Mouse (Mus musculus) c-Kit-positive CD71-negative TER-119-negative erythroid progenitor cells, embryonic 14.5 days (primary cell): Measurements from ENCODE around the gene Hsf5.

Experiments
- DNase-seq: peaks from one replicate; pipeline ENCODE4 v3.0.0-alpha.2; 2013; ENCODE audit warnings: low read depth

The Hsf5 gene

GRCm38 (mm10) chr11:87688478-87689203 lies 71.7 kb downstream of the Hsf5 start:
- DNase-seq = no peak

- no peak for DNase-seq
These were observed 72.4 kb downstream of the Hsf5 start for GRCm38 (mm10) chr11:87689402-87689808.

GRCm38 (mm10) chr11:87690054-87690740 lies 73.2 kb downstream of the Hsf5 start:
- DNase-seq = no peak

DNA sequence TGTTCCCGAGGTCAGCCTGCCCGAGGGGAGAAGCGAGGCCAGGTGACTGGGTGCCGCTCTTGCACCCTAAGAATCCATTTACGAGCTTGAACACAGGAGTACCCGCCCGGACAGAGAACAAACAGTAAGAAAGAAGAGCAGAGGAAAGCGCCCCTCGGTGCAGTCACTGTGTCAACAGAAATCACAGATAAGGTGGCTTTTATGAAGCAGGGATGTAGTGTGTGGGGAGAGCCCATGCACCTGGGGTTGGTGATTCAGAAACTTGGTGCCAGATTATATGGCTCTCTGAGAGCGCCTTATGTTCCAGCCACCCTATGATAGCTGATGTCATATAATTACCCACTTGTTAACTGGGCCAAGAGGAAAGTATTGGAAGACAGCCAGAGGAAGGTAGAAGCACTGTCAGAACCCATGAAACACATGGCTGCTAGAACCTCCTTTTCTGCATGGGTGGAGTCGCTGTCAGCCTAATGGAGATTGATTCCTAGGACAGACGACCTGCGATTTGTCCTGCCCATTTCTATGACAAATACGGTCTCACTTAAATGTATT lies 80.2 kb downstream of the Hsf5 start:
- no peak for DNase-seq

GRCm38 (mm10) chr11:87698126-87698525 lies 81.2 kb downstream of the Hsf5 start:
- DNase-seq = no peak

DNA sequence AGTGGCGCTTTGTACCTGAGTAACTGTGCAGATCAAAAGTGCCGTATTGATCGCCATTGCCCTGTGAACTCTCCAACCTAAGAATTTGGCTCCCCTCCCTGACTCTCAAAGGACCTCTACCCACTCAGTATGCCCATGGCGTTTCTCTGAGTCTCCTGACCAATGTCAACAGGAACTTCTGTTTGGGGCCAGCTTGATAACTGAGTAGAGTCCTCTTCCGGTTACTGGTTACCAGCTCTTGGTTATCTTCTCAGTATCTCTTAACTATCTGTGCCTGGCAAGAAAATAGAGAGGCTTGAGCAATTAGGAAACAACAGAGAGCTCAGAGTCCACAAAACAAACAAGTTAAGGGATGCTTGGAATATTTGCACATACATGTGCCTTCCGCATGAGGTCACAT lies 84.1 kb downstream of the Hsf5 start:
- DNase-seq = no peak

- no peak for DNase-seq
These were observed 85.1 kb downstream of the Hsf5 start for GRCm38 (mm10) chr11:87701877-87702620.

DNA sequence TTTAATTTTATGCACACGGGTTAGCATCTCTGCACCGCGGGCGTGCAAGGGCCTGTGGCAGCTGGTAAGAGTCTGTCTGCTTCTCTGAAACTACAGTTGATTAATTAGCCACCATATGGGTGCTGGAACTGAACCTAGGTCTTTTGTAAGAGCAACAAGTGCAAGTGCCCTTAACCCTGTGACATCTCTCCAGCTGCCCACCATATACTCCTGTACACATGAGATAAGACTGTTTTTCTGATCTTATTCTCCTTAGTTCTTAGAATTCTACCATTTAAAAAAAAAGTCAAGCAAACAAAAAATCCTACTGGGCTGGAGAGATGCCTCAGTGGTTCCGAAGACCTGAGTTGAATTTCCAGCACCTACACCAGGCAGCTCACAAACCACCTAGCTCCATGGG lies 86.7 kb downstream of the Hsf5 start:
- DNase-seq = no peak

DNA sequence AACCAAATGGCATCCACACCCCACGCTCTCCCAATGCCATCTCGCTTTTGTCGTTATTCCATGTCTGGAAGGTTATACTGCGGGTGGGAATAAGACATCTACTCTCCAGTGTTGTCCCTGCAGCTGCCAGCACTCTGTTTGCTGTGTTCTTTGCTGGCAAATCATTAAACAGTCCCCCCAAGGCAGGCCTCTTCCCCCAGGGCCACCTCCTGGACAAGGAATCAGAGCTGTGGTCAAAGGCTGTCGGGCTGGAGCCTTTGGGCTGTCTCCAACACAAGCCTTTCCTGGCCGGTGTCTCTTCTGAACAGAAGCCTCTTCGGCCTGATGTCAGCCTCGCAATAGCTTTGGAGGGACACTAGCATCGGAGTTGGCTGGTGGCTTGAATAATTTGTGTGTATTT lies 87.3 kb downstream of the Hsf5 start:
- DNase-seq = no peak

DNA sequence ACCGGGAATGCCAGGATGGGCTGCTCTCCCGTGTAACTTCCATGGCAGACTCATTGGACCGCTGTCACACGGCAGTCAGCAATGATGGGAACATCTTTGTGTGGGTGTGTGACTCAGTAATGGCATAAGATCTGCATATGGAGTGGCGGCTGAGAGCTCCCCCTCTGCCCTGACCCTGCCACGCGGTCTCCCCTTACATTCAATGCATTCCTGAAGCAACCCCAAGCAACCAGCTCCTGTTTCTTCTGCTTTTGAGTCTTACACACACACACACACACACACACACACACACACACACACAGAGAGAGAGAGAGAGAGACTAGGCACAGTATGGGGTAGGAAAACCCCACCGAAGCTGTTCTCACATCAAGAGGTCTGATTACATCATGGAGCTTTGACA lies 90.6 kb downstream of the Hsf5 start:
- no peak for DNase-seq

DNA sequence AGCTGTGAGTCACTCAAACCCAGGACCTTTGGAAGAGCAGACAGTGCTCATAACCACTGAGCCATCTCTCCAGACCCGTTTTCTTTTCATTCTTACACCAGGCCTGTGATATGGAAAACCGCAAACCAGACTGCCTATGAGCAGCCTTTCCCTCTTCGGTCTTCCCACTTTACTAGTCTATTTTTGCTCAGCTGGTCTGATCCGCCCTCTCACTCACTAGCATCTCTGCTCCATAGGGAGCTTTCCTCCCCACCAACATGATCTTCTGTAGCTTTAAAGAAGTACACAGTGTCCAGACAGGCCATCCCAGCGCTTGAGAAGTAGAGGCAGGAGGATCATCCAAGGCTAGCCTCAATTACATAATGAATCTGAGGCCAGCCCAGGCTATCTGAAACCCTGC lies 92.0 kb downstream of the Hsf5 start:
- DNase-seq = no peak
